Mouse (Mus musculus) frontal cortex, postnatal 10 days (tissue): ENCODE measurements around the gene Aacs.

Experiments
- DNase-seq, 2 experiments: peaks; one replicate each; pipeline ENCODE4 v3.0.0; 2022; ENCODE audit warnings: low spot score in 2 of 2, mixed read lengths in 1 of 2

The Aacs gene

GRCm38 (mm10) chr5:125533225-125533900 lies 57.7 kb downstream of the Aacs start:
- peak in 1 of 2 experiments; percentile 54 for DNase-seq

- no peak for DNase-seq
These were observed 58.6 kb downstream of the Aacs start for GRCm38 (mm10) chr5:125534168-125534610.

GRCm38 (mm10) chr5:125534611-125535324 lies 59.2 kb downstream of the Aacs start:
- peak; percentile 58 for DNase-seq

GRCm38 (mm10) chr5:125545090-125545489 lies 69.5 kb downstream of the Aacs start:
- DNase-seq, result no peak

- DNase-seq, result no peak
These were observed 70.7 kb downstream of the Aacs start for GRCm38 (mm10) chr5:125546293-125546692.

- no peak for DNase-seq
These were observed 74.3 kb downstream of the Aacs start for GRCm38 (mm10) chr5:125549750-125550489.

- no peak for DNase-seq
These were observed 80.1 kb downstream of the Aacs start for GRCm38 (mm10) chr5:125555732-125556131.

GRCm38 (mm10) chr5:125563492-125563891 lies 87.9 kb downstream of the Aacs start:
- no peak for DNase-seq

- no peak for DNase-seq
These were observed 90.1 kb downstream of the Aacs start for GRCm38 (mm10) chr5:125565725-125566124.
